In the genomic region with DNA sequence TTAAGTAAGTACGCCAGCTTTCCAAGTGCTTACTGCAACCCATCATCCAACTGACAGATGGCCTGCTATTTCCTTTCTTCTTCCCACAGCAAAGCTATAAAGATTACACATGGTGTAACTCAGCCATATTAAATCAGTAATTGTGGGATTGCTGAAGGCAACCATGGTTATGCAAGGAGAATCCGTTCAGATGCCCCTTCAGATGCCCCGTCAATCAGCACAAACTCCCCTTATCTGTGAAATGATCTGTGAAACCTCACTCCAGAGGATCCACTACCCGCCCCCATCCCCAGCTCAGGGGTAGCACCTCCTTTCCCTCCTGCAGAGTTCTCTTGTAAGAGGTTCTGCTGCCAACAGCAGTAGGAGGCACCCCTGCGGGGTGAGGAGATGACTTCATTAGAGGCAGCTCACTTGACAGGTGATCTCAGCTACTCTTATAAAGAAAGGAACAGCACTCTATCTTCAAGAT, we compare ENCODE assay signal across 21 mouse cellular contexts. TPM values are rescaled to one million over a fixed set of nuclear protein-coding genes. Genes with fewer than 3 reads are reported as not detected.
A peak's percentile ranks its signal among the peaks of the same experiment; 100 is the strongest.
DNase-seq lines count a peak whose midpoint lies in the region; ATAC-seq and TF ChIP-seq lines count a peak whose summit lies in the region.
"Had no signal": no experiment of that assay in that cellular context is flagged by ENCODE, and none has a peak within 500 bp of the region (broad histone marks: within the 10 kb centered on the region; RNA-seq: fewer than 3 reads in every experiment).

No protein-coding gene starts in this region.

- H3K27ac ChIP-seq in forebrain, embryonic 14.5 days (ENCODE audit: low read depth, low read length): peak overlapping the region; percentile 23; the same call in 1 of the 2 replicates
- no peak overlapping the region for H3K27ac ChIP-seq in forebrain, embryonic 12.5 days
- H3K27ac ChIP-seq in kidney, postnatal 0 days: no peak overlapping the region
- H3K27ac ChIP-seq in hindbrain, embryonic 12.5 days: no peak overlapping the region
- H3K27ac ChIP-seq: embryonic facial prominence, embryonic 13.5 days; heart, adult 2 months; heart, embryonic 15.5 days; liver, embryonic 13.5 days; lung, embryonic 15.5 days had no signal

- no peak for DNase-seq in forebrain, embryonic 14.5 days (ENCODE audit: low spot score)
- DNase-seq in kidney, postnatal 0 days (ENCODE audit: low spot score): peak; percentile 45
- no peak for DNase-seq in kidney, postnatal 25 days
- peak; percentile 44 to 86 for DNase-seq in left cerebral cortex, postnatal 25 days (ENCODE audit: low spot score in 2 of 2)
- no peak for DNase-seq in left cerebral cortex, postnatal 10 days (ENCODE audit: extremely low spot score in 1 of 2, low spot score in 2 of 2)
- DNase-seq in brain, adult 2 months (ENCODE audit: low read depth, low spot score): peak; percentile 83
- DNase-seq: adrenal gland, postnatal 14 days; cerebellum, adult 11-12 months; cerebellum, postnatal 14 days; gastrocnemius, postnatal 14 days; heart, adult 2 months; heart, postnatal 4 days; liver, embryonic 13.5 days; lung, postnatal 4 days had no signal

- intact Hi-C loops in left cerebral cortex, postnatal 25 days (cut with DNase I): loop anchor here (2.0 to 10.0 kb wide), 2 partner anchors 42 to 352 kb away; no protein-coding TSS in a partner anchor
- intact Hi-C loops in left cerebral cortex, postnatal 10 days (cut with DNase I): loop anchor here (5.0 kb wide), 1 partner anchor 85 kb away; no protein-coding TSS in a partner anchor

- no peaks in the 10 kb centered on the region for H3K9me3 ChIP-seq in forebrain, embryonic 14.5 days (replicated peaks; ENCODE audit: control insufficient read depth, low read length)
- no peaks in the 10 kb centered on the region for H3K9me3 ChIP-seq in forebrain, embryonic 12.5 days
- H3K9me3 ChIP-seq in kidney, postnatal 0 days (replicated peaks; ENCODE audit: low read length): no peaks in the 10 kb centered on the region
- H3K9me3 ChIP-seq in hindbrain, embryonic 12.5 days (replicated peaks): no peaks in the 10 kb centered on the region
- H3K9me3 ChIP-seq: embryonic facial prominence, embryonic 13.5 days; heart, embryonic 15.5 days; liver, embryonic 13.5 days; lung, embryonic 15.5 days had no signal

- no peak overlapping the region for H3K4me3 ChIP-seq in forebrain, embryonic 14.5 days (ENCODE audit: low read depth, low read length)
- no peak overlapping the region for H3K4me3 ChIP-seq in forebrain, embryonic 12.5 days (replicated peaks)
- no peak overlapping the region for H3K4me3 ChIP-seq in kidney, postnatal 0 days (replicated peaks; ENCODE audit: low read depth, low read length)
- H3K4me3 ChIP-seq in hindbrain, embryonic 12.5 days: no peak overlapping the region
- H3K4me3 ChIP-seq: embryonic facial prominence, embryonic 13.5 days; heart, adult 2 months; heart, embryonic 15.5 days; liver, embryonic 13.5 days; lung, embryonic 15.5 days had no signal

- no peak for TF ChIP-seq CTCF in kidney, postnatal 0 days (IDR thresholded peaks at IDR 0.05; ENCODE audit: low read depth)

- no peak overlapping the region for H3K9ac ChIP-seq in forebrain, embryonic 14.5 days (ENCODE audit: low read length)
- H3K9ac ChIP-seq in forebrain, embryonic 12.5 days: no peak overlapping the region
- no peak overlapping the region for H3K9ac ChIP-seq in kidney, postnatal 0 days (ENCODE audit: low read depth, low read length)
- H3K9ac ChIP-seq in hindbrain, embryonic 12.5 days: no peak overlapping the region
- H3K9ac ChIP-seq: embryonic facial prominence, embryonic 13.5 days; heart, embryonic 15.5 days; liver, embryonic 13.5 days; lung, embryonic 15.5 days had no signal

- ATAC-seq in forebrain, embryonic 14.5 days: no peak
- no peak for ATAC-seq in forebrain, embryonic 12.5 days (ENCODE audit: low FRiP score)
- ATAC-seq in kidney, postnatal 0 days (replicated peaks; ENCODE audit: low FRiP score, low read depth): no peak
- no peak for ATAC-seq in hindbrain, embryonic 12.5 days (ENCODE audit: low FRiP score)
- ATAC-seq: hindbrain, embryonic 16.5 days; intestine, embryonic 16.5 days had no signal

- no peaks in the 10 kb centered on the region for H3K36me3 ChIP-seq in forebrain, embryonic 14.5 days (ENCODE audit: control insufficient read depth, insufficient read depth, low read length)
- no peaks in the 10 kb centered on the region for H3K36me3 ChIP-seq in forebrain, embryonic 12.5 days (replicated peaks)
- H3K36me3 ChIP-seq in kidney, postnatal 0 days (ENCODE audit: insufficient read depth, low read length): no peaks in the 10 kb centered on the region
- H3K36me3 ChIP-seq in hindbrain, embryonic 12.5 days: no peaks in the 10 kb centered on the region
- H3K36me3 ChIP-seq: embryonic facial prominence, embryonic 13.5 days; heart, embryonic 15.5 days; liver, embryonic 13.5 days; lung, embryonic 15.5 days had no signal

- no peak overlapping the region for H3K4me2 ChIP-seq in forebrain, embryonic 14.5 days (ENCODE audit: low read length)
- no peak overlapping the region for H3K4me2 ChIP-seq in forebrain, embryonic 12.5 days
- H3K4me2 ChIP-seq in kidney, postnatal 0 days (ENCODE audit: low read length): no peak overlapping the region
- H3K4me2 ChIP-seq in hindbrain, embryonic 12.5 days (replicated peaks): no peak overlapping the region
- H3K4me2 ChIP-seq: embryonic facial prominence, embryonic 13.5 days; heart, embryonic 15.5 days; liver, embryonic 13.5 days; lung, embryonic 15.5 days had no signal

- no peaks in the 10 kb centered on the region; the same call in 1 of the 2 replicates for H3K4me1 ChIP-seq in forebrain, embryonic 14.5 days (ENCODE audit: control insufficient read depth, insufficient read depth, low read length)
- peaks cover 16% of the 10 kb centered on the region for H3K4me1 ChIP-seq in forebrain, embryonic 12.5 days
- H3K4me1 ChIP-seq in kidney, postnatal 0 days (replicated peaks; ENCODE audit: insufficient read depth, low read length): no peaks in the 10 kb centered on the region
- H3K4me1 ChIP-seq in hindbrain, embryonic 12.5 days: peaks cover 18% of the 10 kb centered on the region
- H3K4me1 ChIP-seq: liver, embryonic 13.5 days had no signal

- peaks cover 24% of the 10 kb centered on the region for H3K27me3 ChIP-seq in forebrain, embryonic 14.5 days (replicated peaks; ENCODE audit: control insufficient read depth, insufficient read depth, low read length)
- H3K27me3 ChIP-seq in forebrain, embryonic 12.5 days: peaks cover 51% of the 10 kb centered on the region
- peaks cover 10% of the 10 kb centered on the region; the same call in 1 of the 2 replicates for H3K27me3 ChIP-seq in kidney, postnatal 0 days (ENCODE audit: insufficient read depth, low read length)
- H3K27me3 ChIP-seq in hindbrain, embryonic 12.5 days: peaks cover 53% of the 10 kb centered on the region

- whole genome bisulfite sequencing in forebrain, embryonic 14.5 days: 27% methylated on average over 5 of the region's 5 CpGs
- 25% methylated on average over 5 of the region's 5 CpGs for WGBS in forebrain, embryonic 12.5 days
- 21% methylated on average over 5 of the region's 5 CpGs for WGBS in kidney, postnatal 0 days
- 22% methylated on average over 5 of the region's 5 CpGs for WGBS in hindbrain, embryonic 12.5 days

RNA-seq across cellular contexts. Expression of gene Dact2, which starts 3.0 kb away (rescaled TPM):
- polyA plus RNA-seq in forebrain, embryonic 14.5 days (2014; fragmentation: Nextera tagmentation; extraction: Ambion mirVana): 0.99 and 1.4 TPM in 2 replicates
- polyA plus RNA-seq in forebrain, embryonic 12.5 days (2016; fragmentation: Nextera tagmentation; extraction: Ambion mirVana): 0.50 and 1.1 TPM in 2 replicates
- polyA plus RNA-seq in kidney, postnatal 0 days (2015; fragmentation: Nextera tagmentation; extraction: Ambion mirVana): 14.8 and 16.0 TPM in 2 replicates
- total RNA-seq in left cerebral cortex, postnatal 25 days (2021): 10 to 100 TPM; 80.7 to 87.1 TPM
- total RNA-seq in left cerebral cortex, postnatal 10 days (2021): 10 to 100 TPM; 66.0 to 66.5 TPM
- 1.0 and 1.3 TPM in 2 replicates for polyA plus RNA-seq in hindbrain, embryonic 12.5 days (2016; fragmentation: Nextera tagmentation; extraction: Ambion mirVana)

Comparison
In these comparisons a context has a peak if more than half of its experiments do, and no peak if none do; other contexts are left out.
1. DNase-seq: peak in kidney, postnatal 0 days (single experiment), left cerebral cortex, postnatal 25 days (2 of 2) and brain, adult 2 months (single experiment); none in forebrain, embryonic 14.5 days (single experiment), kidney, postnatal 25 days (0 of 2) and left cerebral cortex, postnatal 10 days (0 of 2).